Mouse (Mus musculus) heart, embryonic 11.5 days (tissue): Measurements from ENCODE around the gene Atxn7l2. TPM values are rescaled to one million over a fixed set of nuclear protein-coding genes. Genes with fewer than 3 reads are reported as not detected.
A peak's percentile ranks its signal among the peaks of the same experiment; 100 is the strongest.

Source experiments
- ATAC-seq: fragments of 200-750 bp; cut with Nextera tagmentation; replicated peaks from 2 replicates; pipeline ENCODE4 v1.8.0; 2017; ENCODE audit warnings: moderate library complexity; ENCODE audit not compliant: insufficient number of reproducible peaks, low FRiP score, low TSS enrichment
- H3K27ac ChIP-seq: fragments of 300-500 bp; sonication (generic); 2 replicates; pipeline ENCODE4 v1.5.1; 2014; ENCODE audit warnings: mild to moderate bottlenecking, low read depth, low read length
- H3K27me3 ChIP-seq: fragments of 300-500 bp; sonication (generic); 2 replicates; pipeline ENCODE4 v1.6.1; 2014; ENCODE audit warnings: mild to moderate bottlenecking, low read length, mixed read lengths; ENCODE audit not compliant: control insufficient read depth, insufficient read depth
- H3K36me3 ChIP-seq: fragments of 300-500 bp; sonication (generic); 2 replicates; pipeline ENCODE4 v1.6.1; 2014; ENCODE audit warnings: mild to moderate bottlenecking, low read length, moderate library complexity, mixed read lengths; ENCODE audit not compliant: control insufficient read depth, insufficient read depth
- H3K4me1 ChIP-seq: fragments of 300-500 bp; sonication (generic); 2 replicates; pipeline ENCODE4 v1.6.1; 2014; ENCODE audit warnings: low read length; ENCODE audit not compliant: control insufficient read depth, insufficient read depth
- H3K4me2 ChIP-seq: fragments of 300-500 bp; sonication (generic); 2 replicates; pipeline ENCODE4 v1.6.1; 2014; ENCODE audit warnings: mild to moderate bottlenecking, moderate library complexity
- H3K4me3 ChIP-seq: fragments of 300-500 bp; sonication (generic); 2 replicates; pipeline ENCODE4 v1.5.1; 2014; ENCODE audit warnings: low read depth, low read length
- H3K9ac ChIP-seq: fragments of 300-500 bp; sonication (generic); 2 replicates; pipeline ENCODE4 v1.6.1; 2014; ENCODE audit warnings: mild to moderate bottlenecking, low read depth, low read length, moderate library complexity
- H3K9me3 ChIP-seq: fragments of 300-500 bp; sonication (generic); replicated peaks from 2 replicates; pipeline ENCODE4 v1.6.1; 2016; ENCODE audit warnings: low read length; ENCODE audit not compliant: control insufficient read depth
- WGBS: fragments of 180-500 bp; shearing (Covaris S2); extraction: QIAGEN DNeasy Blood & Tissue Kit; methylation state at CpG from one replicate; pipeline ENCODE4 v1.1.7; 2014; ENCODE audit not compliant: insufficient replicate concordance; 5-methylcytosine and 5-hydroxymethylcytosine counted together
- polyA plus RNA-seq: library from polyadenylated mRNA; unstranded; fragments of >200 nt; fragmentation: Nextera tagmentation; extraction: Ambion mirVana; gene quantifications from 2 replicates; pipeline ENCODE4 v1.2.1, GENCODE M21; 2014

Atxn7l2 gene
- polyA plus RNA-seq, 1 experiment from 2014 or later, result 8.4 TPM

- no peaks in the 10 kb centered on the region for H3K9me3 ChIP-seq
- H3K27me3 ChIP-seq, result no peaks in the 10 kb centered on the region
- peak within 1 kb of the TSS; percentile 72 for H3K9ac ChIP-seq
- peak within 1 kb of the TSS; percentile 71 for H3K4me2 ChIP-seq
- H3K4me1 ChIP-seq, result peaks cover 15% of the 10 kb centered on the region
- peak; percentile 94 for ATAC-seq
- peaks cover 13% of the 10 kb centered on the region; the same call in 1 of the 2 replicates for H3K36me3 ChIP-seq
- H3K27ac ChIP-seq, result peak within 1 kb of the TSS; percentile 90
- WGBS, result 3% methylated on average over 44 of the region's 44 CpGs
- peak within 1 kb of the TSS; percentile 70 for H3K4me3 ChIP-seq
These were observed 10.1 kb downstream of the Atxn7l2 start, which contains the start of gene Cyb561d1 for GRCm38 (mm10) chr3:108200329-108201323. Gene Cyb561d1 (minus strand): TSS chr3:108201212.

GRCm38 (mm10) chr3:108199231-108199630 lies 11.5 kb downstream of the Atxn7l2 start:
- no peak for ATAC-seq
- H3K27me3 ChIP-seq, result no peaks in the 10 kb centered on the region
- H3K4me2 ChIP-seq, result no peak overlapping the region
- 92% methylated on average over 6 of the region's 6 CpGs for WGBS
- no peak overlapping the region for H3K9ac ChIP-seq
- no peak overlapping the region for H3K4me3 ChIP-seq
- peaks cover 13% of the 10 kb centered on the region; the same call in 1 of the 2 replicates for H3K36me3 ChIP-seq
- no peaks in the 10 kb centered on the region for H3K9me3 ChIP-seq
- H3K27ac ChIP-seq, result no peak overlapping the region
- peaks cover 15% of the 10 kb centered on the region for H3K4me1 ChIP-seq

- H3K36me3 ChIP-seq, result peaks cover 6% of the 10 kb centered on the region; the same call in 1 of the 2 replicates
- peaks cover 19% of the 10 kb centered on the region for H3K4me1 ChIP-seq
- no peaks in the 10 kb centered on the region for H3K9me3 ChIP-seq
- WGBS, result 19% methylated on average over 14 of the region's 14 CpGs
- peak overlapping the region; percentile 12; the same call in 1 of the 2 replicates for H3K4me3 ChIP-seq
- peak overlapping the region; percentile 49 for H3K4me2 ChIP-seq
- no peaks in the 10 kb centered on the region for H3K27me3 ChIP-seq
- H3K9ac ChIP-seq, result no peak overlapping the region; the same call in 1 of the 2 replicates
- ATAC-seq, result no peak
- H3K27ac ChIP-seq, result no peak overlapping the region
These were observed 13.7 kb downstream of the Atxn7l2 start for GRCm38 (mm10) chr3:108197066-108197497.

GRCm38 (mm10) chr3:108195941-108196590 lies 14.7 kb downstream of the Atxn7l2 start:
- WGBS, result 57% methylated on average over 7 of the region's 7 CpGs
- peaks cover 15% of the 10 kb centered on the region for H3K4me1 ChIP-seq
- no peak overlapping the region for H3K4me2 ChIP-seq
- no peak overlapping the region for H3K9ac ChIP-seq
- ATAC-seq, result no peak
- peaks cover 6% of the 10 kb centered on the region; the same call in 1 of the 2 replicates for H3K36me3 ChIP-seq
- no peaks in the 10 kb centered on the region for H3K27me3 ChIP-seq
- H3K27ac ChIP-seq, result no peak overlapping the region
- no peak overlapping the region for H3K4me3 ChIP-seq
- H3K9me3 ChIP-seq, result no peaks in the 10 kb centered on the region

GRCm38 (mm10) chr3:108195287-108195686 lies 15.4 kb downstream of the Atxn7l2 start:
- no peak for ATAC-seq
- Histone ChIP-seq H3K4me3 (no peak overlapping the region), H3K27me3 (no peaks in the 10 kb centered on the region), H3K4me2 (no peak overlapping the region), H3K36me3 (peaks cover 6% of the 10 kb centered on the region; the same call in 1 of the 2 replicates), H3K4me1 (peaks cover 14% of the 10 kb centered on the region), H3K9ac (no peak overlapping the region), H3K27ac (no peak overlapping the region), H3K9me3 (no peaks in the 10 kb centered on the region)
- WGBS, result 78% methylated on average over 4 of the region's 4 CpGs

- peaks cover 2% of the 10 kb centered on the region; the same call in 1 of the 2 replicates for H3K36me3 ChIP-seq
- no peaks in the 10 kb centered on the region for H3K9me3 ChIP-seq
- no peak overlapping the region for H3K4me3 ChIP-seq
- H3K27ac ChIP-seq, result no peak overlapping the region
- no peaks in the 10 kb centered on the region for H3K27me3 ChIP-seq
- no peak overlapping the region for H3K9ac ChIP-seq
- peaks cover 19% of the 10 kb centered on the region for H3K4me1 ChIP-seq
- 46% methylated on average over 4 of the region's 4 CpGs for WGBS
- no peak for ATAC-seq
- H3K4me2 ChIP-seq, result no peak overlapping the region
These were observed 17.0 kb downstream of the Atxn7l2 start for GRCm38 (mm10) chr3:108193686-108194085.

- H3K4me2 ChIP-seq, result no peak overlapping the region
These were observed 20.8 kb downstream of the Atxn7l2 start for GRCm38 (mm10) chr3:108189897-108190296.

GRCm38 (mm10) chr3:108188716-108189490 lies 21.8 kb downstream of the Atxn7l2 start:
- H3K4me2 ChIP-seq, result no peak overlapping the region
- 60% methylated on average over 9 of the region's 9 CpGs for WGBS
- ATAC-seq, result no peak
- H3K4me3 ChIP-seq, result no peak overlapping the region
- H3K9ac ChIP-seq, result no peak overlapping the region
- no peaks in the 10 kb centered on the region for H3K36me3 ChIP-seq
- peaks cover 21% of the 10 kb centered on the region for H3K27me3 ChIP-seq
- H3K4me1 ChIP-seq, result peaks cover 10% of the 10 kb centered on the region
- H3K9me3 ChIP-seq, result no peaks in the 10 kb centered on the region
- no peak overlapping the region for H3K27ac ChIP-seq

More at GRCm38 (mm10) chr3:108189897-108190296, 20.8 kb downstream of the Atxn7l2 start:
- Histone ChIP-seq H3K27ac (no peak overlapping the region), H3K36me3 (no peaks in the 10 kb centered on the region), H3K4me1 (peaks cover 11% of the 10 kb centered on the region), H3K4me3 (no peak overlapping the region), H3K9ac (no peak overlapping the region), H3K27me3 (peaks cover 21% of the 10 kb centered on the region), H3K9me3 (no peaks in the 10 kb centered on the region)
- WGBS, result 42% methylated on average over 5 of the region's 5 CpGs
- ATAC-seq, result no peak
